Mouse (Mus musculus): ENCODE measurements around the gene Matn1.

DNA sequence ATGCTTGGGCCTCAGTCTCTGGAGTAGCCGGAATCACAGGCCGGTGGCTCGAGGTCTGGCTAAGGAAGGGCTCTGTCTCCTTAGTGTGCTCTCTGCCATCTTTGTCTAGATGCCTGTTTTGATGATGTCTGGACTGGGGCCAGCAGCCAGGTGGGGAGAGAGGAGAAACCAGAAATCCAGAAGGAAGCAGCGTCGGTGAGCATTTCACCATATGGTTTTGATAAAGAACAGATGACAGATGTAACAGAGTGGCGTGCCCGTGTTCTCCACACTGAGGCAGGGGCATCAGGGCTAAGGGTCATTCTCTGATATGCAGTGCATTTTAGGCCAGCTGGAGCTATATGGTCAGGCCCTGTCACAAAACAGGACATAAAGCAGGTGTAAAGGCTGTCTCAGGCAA, 43.4 kb upstream of the Matn1 start:
- TF ChIP-seq CTCF (IDR thresholded peaks at IDR 0.05; ENCODE audit: extremely low read depth, insufficient read depth, insufficient read length, insufficient replicate concordance) (no peak), POLR2A (IDR thresholded peaks at IDR 0.05; ENCODE audit: low read depth, low read length) (no peak)
